Mouse (Mus musculus) monocyte, adult 5-6 weeks (primary cell): ENCODE measurements at regions not wholly inside any gene's neighbourhood (a gene's known extent, or its start where the extent isn't known, plus 50 kb on each side); places are given as distances from the start of the nearest gene placed in this dataset.
A peak's percentile ranks its signal among the peaks of the same experiment; 100 is the strongest.

Source experiments
- ATAC-seq: fragments of 153-309, 156-312 bp; replicated peaks from 2 replicates; pipeline ENCODE4 v1.8.0; 2017; ENCODE audit warnings: mild to moderate bottlenecking; ENCODE audit not compliant: low TSS enrichment, insufficient number of reproducible peaks, severe bottlenecking, poor library complexity, low FRiP score

- no peak for ATAC-seq
These were observed 91.5 kb downstream of the Hes1 start for GRCm38 (mm10) chr16:30155486-30156246.

- no peak for ATAC-seq
These were observed 94.0 kb downstream of the Hes1 start for GRCm38 (mm10) chr16:30158184-30158583.

- ATAC-seq, result no peak
These were observed 96.2 kb downstream of the Hes1 start for GRCm38 (mm10) chr16:30160399-30160798.

- ATAC-seq, result no peak
These were observed 99.1 kb downstream of the Hes1 start for GRCm38 (mm10) chr16:30163303-30163702.

- ATAC-seq, result no peak
These were observed 101.5 kb downstream of the Hes1 start for GRCm38 (mm10) chr16:30165667-30166180.

GRCm38 (mm10) chr16:30171381-30172079 lies 95.8 kb downstream of the Cpn2 start:
- 0 out of 2 replicates have a peak, but pooled peaks have one; percentile 30 for ATAC-seq

- no peak for ATAC-seq
These were observed 95.1 kb downstream of the Cpn2 start for GRCm38 (mm10) chr16:30172136-30172731.

- 0 out of 2 replicates have a peak, but pooled peaks have one; percentile 38 for ATAC-seq
These were observed 94.5 kb downstream of the Cpn2 start for GRCm38 (mm10) chr16:30172798-30173202.

GRCm38 (mm10) chr16:30173953-30174874 lies 93.1 kb downstream of the Cpn2 start:
- ATAC-seq, result no peak

- no peak for ATAC-seq
These were observed 91.0 kb downstream of the Cpn2 start for GRCm38 (mm10) chr16:30176306-30176705.

- no peak for ATAC-seq
These were observed 89.5 kb downstream of the Cpn2 start for GRCm38 (mm10) chr16:30177769-30178168.

- ATAC-seq, result 0 out of 2 replicates have a peak, but pooled peaks have one; percentile 10
These were observed 88.7 kb downstream of the Cpn2 start for GRCm38 (mm10) chr16:30178596-30178995.

GRCm38 (mm10) chr16:30179504-30179976 lies 87.8 kb downstream of the Cpn2 start:
- ATAC-seq, result 0 out of 2 replicates have a peak, but pooled peaks have one; percentile 23

GRCm38 (mm10) chr16:30181116-30181515 lies 86.2 kb downstream of the Cpn2 start:
- ATAC-seq, result no peak

GRCm38 (mm10) chr16:30184591-30185265 lies 82.6 kb downstream of the Cpn2 start:
- ATAC-seq, result peak; percentile 47

GRCm38 (mm10) chr16:30185707-30186106 lies 81.6 kb downstream of the Cpn2 start:
- no peak for ATAC-seq

- no peak for ATAC-seq
These were observed 81.0 kb downstream of the Cpn2 start for GRCm38 (mm10) chr16:30186201-30186700.
